Mouse (Mus musculus) C2C12 (cell line): ENCODE measurements around the gene Gm20604. TPM values are rescaled to one million over a fixed set of nuclear protein-coding genes. Genes with fewer than 3 reads are reported as not detected.

ENCODE experiments used
- H3K27me3 ChIP-seq: one replicate; pipeline ENCODE4 v1.6.1; 2011; ENCODE audit not compliant: control insufficient read depth, insufficient read depth, insufficient read length
- H3K36me3 ChIP-seq: one replicate; pipeline ENCODE4 v1.6.1; 2011; ENCODE audit not compliant: control insufficient read depth, insufficient read depth
- H3K4me3 ChIP-seq: one replicate; pipeline ENCODE4 v1.5.1; 2011; ENCODE audit warnings: mild to moderate bottlenecking, control low read depth; ENCODE audit not compliant: poor library complexity, insufficient read depth, severe bottlenecking
- H3K79me2 ChIP-seq: one replicate; pipeline ENCODE4 v1.6.1; 2011; ENCODE audit not compliant: control insufficient read depth, insufficient read depth
- H3K79me3 ChIP-seq: one replicate; pipeline ENCODE4 v1.6.1; 2011; ENCODE audit warnings: low read depth, control low read depth
- H3ac ChIP-seq: one replicate; pipeline ENCODE3; 2011; ENCODE audit warnings: low read depth; ENCODE audit not compliant: control insufficient read depth, insufficient read length
- CEBPB ChIP-seq: IDR thresholded peaks from one replicate; pipeline ENCODE4 v1.6.1; 2011; ENCODE audit warnings: low read depth, mild to moderate bottlenecking, control low read depth, moderate library complexity
- CTCF ChIP-seq: IDR thresholded peaks from one replicate; pipeline ENCODE4 v1.5.1; 2011; ENCODE audit not compliant: control insufficient read depth, insufficient read depth, insufficient read length
- FOSL1 ChIP-seq: IDR thresholded peaks from one replicate; pipeline ENCODE4 v1.8.0; 2011; ENCODE audit warnings: mild to moderate bottlenecking, low read length; ENCODE audit not compliant: poor library complexity, insufficient read depth, severe bottlenecking
- MAX ChIP-seq: IDR thresholded peaks from one replicate; pipeline ENCODE4 v1.6.1; 2011; ENCODE audit warnings: mild to moderate bottlenecking, control low read depth
- MYOD1 ChIP-seq: IDR thresholded peaks from one replicate; pipeline ENCODE4 v1.6.1; 2011; ENCODE audit warnings: low read depth; ENCODE audit not compliant: control insufficient read depth, insufficient read length
- MYOG ChIP-seq: IDR thresholded peaks from one replicate; pipeline ENCODE4 v1.6.1; 2011; ENCODE audit not compliant: control insufficient read depth, insufficient read length; ENCODE audit errors: extremely low read depth
- USF1 ChIP-seq: IDR thresholded peaks from one replicate; pipeline ENCODE4 v1.6.1; 2011; ENCODE audit warnings: low read depth, mild to moderate bottlenecking, control low read depth, moderate library complexity
- polyA plus RNA-seq: library from polyadenylated mRNA; unstranded; fragments of >200 nt; fragmentation: generic; extraction: Trizol; gene quantifications from one replicate; pipeline ENCODE4 v1.2.1, GENCODE M21; 2012; ENCODE audit warnings: missing spikeins

Gm20604 gene
- polyA plus RNA-seq, 1 experiment: 6.0 TPM

DNA sequence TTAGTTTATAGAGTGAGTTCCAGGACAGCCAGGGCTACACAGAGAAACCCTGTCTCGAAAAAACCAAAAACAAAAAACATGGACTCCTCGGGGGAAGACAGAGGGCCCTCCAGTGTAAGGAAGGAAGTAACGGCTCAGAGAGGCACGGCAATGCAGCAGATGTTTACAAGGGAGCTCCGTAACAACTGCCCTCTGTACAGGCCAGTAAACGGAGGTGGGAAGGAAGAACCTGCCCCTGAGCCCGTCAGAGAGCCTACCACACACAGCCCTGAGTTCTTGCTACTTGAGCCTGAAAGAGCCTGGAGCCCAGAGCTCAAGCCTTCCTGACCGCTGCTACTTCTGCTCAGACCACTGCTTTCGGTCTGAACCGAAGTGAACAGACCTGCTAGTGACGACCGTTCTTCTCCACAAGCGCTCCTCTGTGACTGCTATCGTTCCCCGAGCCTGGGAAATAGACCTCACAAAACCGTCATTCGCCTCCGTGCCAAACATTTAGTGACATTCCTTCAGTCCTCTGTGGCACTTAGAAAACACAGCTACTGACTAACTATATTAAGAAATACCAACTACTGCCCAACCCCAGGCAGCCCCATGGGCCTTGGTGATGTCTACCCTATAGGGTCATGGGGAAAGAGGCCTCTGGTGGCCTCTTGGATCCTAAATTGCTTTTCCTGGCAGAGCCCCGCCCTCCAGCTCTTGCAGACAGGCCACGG is 45.2 kb downstream of the Gm20604 start:
- Histone ChIP-seq H3ac (no peak overlapping the region), H3K4me3 (no peak overlapping the region), H3K79me3 (no peaks in the 10 kb centered on the region), H3K36me3 (no peaks in the 10 kb centered on the region), H3K79me2 (no peaks in the 10 kb centered on the region), H3K27me3 (no peaks in the 10 kb centered on the region)
- TF ChIP-seq CEBPB (no peak), CTCF (no peak), MYOD1 (no peak), USF1 (no peak), FOSL1 (no peak), MYOG (no peak)

DNA sequence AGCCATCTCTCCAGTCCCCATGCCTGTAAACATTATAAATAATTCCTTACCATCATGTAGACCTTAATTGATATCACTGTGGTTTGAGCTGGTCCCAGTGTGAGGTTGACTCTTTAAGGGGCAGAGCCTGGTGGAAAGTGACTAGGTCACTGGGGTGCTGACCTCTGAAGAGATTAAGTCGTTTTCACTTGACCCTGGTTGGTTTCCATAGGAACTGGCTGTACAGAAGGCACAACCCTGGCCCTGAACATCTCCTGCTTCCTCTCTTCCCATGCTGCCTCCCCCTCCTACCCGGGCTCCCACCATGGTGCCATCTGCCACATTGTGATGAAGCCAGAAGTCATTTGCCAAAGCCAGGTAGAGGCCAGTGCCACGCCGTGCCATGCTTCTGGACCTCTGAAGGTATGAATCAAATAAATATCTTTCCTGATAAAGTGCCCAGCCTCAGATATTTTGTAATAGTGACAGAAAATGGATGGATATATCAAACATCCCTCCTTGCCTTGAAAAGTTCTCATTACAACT is 47.6 kb downstream of the Gm20604 start:
- no peak overlapping the region for H3K4me3 ChIP-seq
- no peak for TF ChIP-seq FOSL1
- TF ChIP-seq MYOD1: no peak
- TF ChIP-seq CEBPB: no peak
- TF ChIP-seq MYOG: no peak
- TF ChIP-seq USF1: no peak
- no peak for TF ChIP-seq MAX
- TF ChIP-seq CTCF: no peak
- no peaks in the 10 kb centered on the region for H3K27me3 ChIP-seq
- no peaks in the 10 kb centered on the region for H3K79me2 ChIP-seq
- H3K79me3 ChIP-seq: no peaks in the 10 kb centered on the region
- no peaks in the 10 kb centered on the region for H3K36me3 ChIP-seq
- H3ac ChIP-seq: no peak overlapping the region

DNA sequence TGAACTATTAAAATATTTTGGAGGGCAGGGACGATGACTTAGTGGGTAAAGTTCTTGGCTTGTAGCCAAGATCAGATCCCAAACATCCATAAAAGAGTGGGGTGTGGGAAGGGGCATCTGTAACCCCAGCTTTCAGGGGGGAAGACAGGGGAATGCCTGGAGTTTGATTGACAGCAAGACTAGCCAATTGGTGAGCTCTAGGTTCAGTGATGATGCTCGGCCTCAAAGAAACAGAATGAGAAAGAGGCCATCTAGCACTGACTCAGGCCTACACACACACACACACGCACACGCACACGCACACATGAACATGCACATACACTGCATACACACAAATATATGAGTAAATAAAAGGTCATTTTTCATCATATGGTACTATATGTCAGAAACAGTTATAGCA is 48.6 kb downstream of the Gm20604 start:
- no peak overlapping the region for H3ac ChIP-seq
- no peak overlapping the region for H3K4me3 ChIP-seq
- H3K27me3 ChIP-seq: no peaks in the 10 kb centered on the region
- TF ChIP-seq CEBPB: no peak
- TF ChIP-seq MAX: no peak
- TF ChIP-seq FOSL1: no peak
- no peak for TF ChIP-seq MYOD1
- no peak for TF ChIP-seq MYOG
- TF ChIP-seq CTCF: no peak
- TF ChIP-seq USF1: no peak
- no peaks in the 10 kb centered on the region for H3K36me3 ChIP-seq
- no peaks in the 10 kb centered on the region for H3K79me3 ChIP-seq
- no peaks in the 10 kb centered on the region for H3K79me2 ChIP-seq

DNA sequence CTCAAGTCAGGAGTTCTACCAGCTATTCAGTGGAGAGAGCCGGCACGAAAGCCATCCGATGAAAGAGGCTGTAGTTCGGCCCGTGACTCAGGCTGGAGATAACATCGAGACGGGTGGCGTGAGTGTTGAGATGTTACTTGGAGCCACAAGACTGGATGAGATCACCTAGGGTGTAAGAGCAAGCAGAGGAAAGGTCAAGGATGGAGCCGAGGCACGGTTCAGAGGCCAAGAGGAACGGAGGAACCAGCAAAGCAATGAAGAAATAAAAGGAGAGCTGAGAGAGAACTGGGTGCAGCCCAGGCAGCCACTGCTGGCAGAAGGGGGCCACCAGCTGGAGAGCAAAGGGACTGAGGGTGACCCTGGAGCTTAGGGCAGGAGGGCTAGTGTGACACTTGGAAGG is 50.3 kb downstream of the Gm20604 start:
- Histone ChIP-seq H3K79me2 (no peaks in the 10 kb centered on the region), H3K36me3 (no peaks in the 10 kb centered on the region), H3K4me3 (no peak overlapping the region), H3ac (no peak overlapping the region), H3K27me3 (no peaks in the 10 kb centered on the region), H3K79me3 (no peaks in the 10 kb centered on the region)
- TF ChIP-seq CTCF (peak; percentile 23), FOSL1 (no peak)

DNA sequence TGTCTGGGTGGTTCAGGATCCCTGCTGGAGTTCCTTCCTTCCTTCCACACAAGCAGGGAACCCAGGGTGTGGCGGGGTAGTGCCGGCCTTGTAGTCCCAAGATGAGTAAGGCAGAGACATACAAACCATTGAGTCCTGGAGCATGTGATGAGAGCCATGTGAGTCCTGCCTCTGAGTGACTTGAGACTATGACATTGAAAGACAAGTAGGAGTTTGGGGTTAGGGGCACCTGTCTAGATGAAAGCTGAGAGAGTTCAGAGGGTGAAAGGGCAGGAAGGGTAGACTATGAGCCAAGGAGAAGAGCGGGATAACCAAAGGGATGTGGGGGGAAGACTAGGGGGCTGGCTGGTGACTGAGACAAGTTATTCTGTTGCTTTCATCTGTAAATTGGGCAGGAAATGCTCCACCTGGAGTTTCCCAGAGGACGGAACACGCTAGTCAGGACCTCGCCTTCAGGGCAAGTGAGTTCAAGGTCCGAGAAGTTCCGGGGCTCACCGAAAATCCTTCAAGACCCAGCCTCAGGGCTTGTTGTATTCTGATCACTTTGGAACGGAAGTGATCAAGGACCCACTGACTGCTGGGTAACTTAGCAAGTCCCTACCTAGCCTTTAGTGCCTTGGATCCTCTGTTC is 51.5 kb downstream of the Gm20604 start:
- TF ChIP-seq FOSL1 (no peak), MYOD1 (no peak), MYOG (no peak), MAX (no peak), USF1 (no peak), CEBPB (no peak), CTCF (no peak)
- Histone ChIP-seq H3ac (no peak overlapping the region), H3K36me3 (no peaks in the 10 kb centered on the region), H3K27me3 (no peaks in the 10 kb centered on the region), H3K79me3 (no peaks in the 10 kb centered on the region), H3K4me3 (no peak overlapping the region), H3K79me2 (no peaks in the 10 kb centered on the region)
